Mouse (Mus musculus): Measurements from ENCODE around the gene Arel1. TPM values are rescaled to one million over a fixed set of nuclear protein-coding genes. Genes with fewer than 3 reads are reported as not detected.
A peak's percentile ranks its signal among the peaks of the same experiment; 100 is the strongest.

Gene Arel1
- polyA plus RNA-seq, 1 experiment from 2014 or later = 28.7 TPM

DNA sequence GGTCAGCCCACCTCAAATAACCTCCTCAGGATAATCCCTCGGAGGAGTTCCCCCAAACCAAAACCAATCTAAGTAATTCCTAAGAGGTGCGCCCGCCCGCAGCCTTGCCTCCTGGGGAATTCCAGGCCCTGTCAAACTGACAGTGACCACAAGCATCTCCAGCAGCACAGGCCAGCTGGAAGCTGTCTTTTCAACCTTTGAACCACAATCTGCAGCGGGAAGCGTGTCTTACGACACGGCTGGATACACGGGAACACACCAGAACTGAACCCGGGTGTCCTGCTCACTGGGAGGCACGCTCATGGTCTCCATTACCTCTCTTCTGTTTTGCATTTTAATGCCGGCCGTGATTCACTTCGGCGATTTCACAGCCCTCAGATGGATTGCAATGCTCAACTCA is 80.4 kb downstream of the Arel1 start:
- no peak overlapping the region for H3K27ac ChIP-seq
- H3K4me2 ChIP-seq (replicated peaks) = no peak overlapping the region
- H3K4me1 ChIP-seq = no peaks in the 10 kb centered on the region
- 77% methylated on average over 15 of the region's 15 CpGs for WGBS
- ATAC-seq (ENCODE audit: low FRiP score, low read depth) = no peak
- H3K9me3 ChIP-seq = no peaks in the 10 kb centered on the region
- H3K4me3 ChIP-seq = no peak overlapping the region
- H3K36me3 ChIP-seq = no peaks in the 10 kb centered on the region
- no peaks in the 10 kb centered on the region for H3K27me3 ChIP-seq (replicated peaks)
- no peak overlapping the region for H3K9ac ChIP-seq

DNA sequence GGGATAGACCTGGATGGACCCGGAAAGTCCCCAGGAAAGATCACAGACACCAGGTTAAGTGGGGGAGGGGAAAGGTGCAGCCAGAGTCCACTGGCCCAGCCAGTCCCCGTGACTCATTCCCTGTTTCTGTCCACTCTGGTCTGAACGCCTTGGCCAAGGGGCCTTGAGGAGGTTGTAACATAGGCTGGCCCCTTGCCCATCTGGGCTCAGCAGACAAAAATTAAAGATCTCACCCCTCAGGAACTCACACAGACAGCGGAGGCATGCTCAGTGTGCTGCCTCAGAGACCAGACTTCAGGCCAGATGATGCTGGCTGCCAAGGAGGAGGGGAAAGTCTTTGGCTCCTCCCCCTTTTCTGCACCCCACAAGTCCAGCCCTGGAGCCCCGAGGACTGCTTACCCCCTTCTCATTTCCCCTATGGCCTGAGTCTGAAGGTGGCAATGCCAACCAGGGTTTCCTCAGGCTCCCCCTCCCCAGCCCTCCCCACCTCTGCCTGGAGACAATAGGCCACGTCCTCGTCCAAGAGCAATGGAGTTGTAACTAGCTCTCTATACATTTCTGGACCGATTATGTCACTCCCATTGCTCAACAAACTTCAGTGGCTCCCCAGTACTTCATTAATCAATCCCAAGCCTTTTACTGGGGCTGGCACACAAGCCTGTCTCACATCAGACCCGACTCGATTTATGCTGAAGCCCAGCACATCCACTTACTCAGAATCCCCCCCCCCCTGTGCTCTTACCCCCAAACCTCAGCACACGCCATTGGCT is 85.4 kb downstream of the Arel1 start:
- no peak overlapping the region for H3K9ac ChIP-seq
- H3K27me3 ChIP-seq (replicated peaks) = no peaks in the 10 kb centered on the region
- ATAC-seq (ENCODE audit: low FRiP score, low read depth) = no peak
- no peak overlapping the region for H3K27ac ChIP-seq
- H3K36me3 ChIP-seq = no peaks in the 10 kb centered on the region
- H3K4me2 ChIP-seq (replicated peaks) = no peak overlapping the region
- WGBS = 72% methylated on average over 11 of the region's 11 CpGs
- H3K9me3 ChIP-seq = no peaks in the 10 kb centered on the region
- H3K4me3 ChIP-seq = no peak overlapping the region
- H3K4me1 ChIP-seq = no peaks in the 10 kb centered on the region

DNA sequence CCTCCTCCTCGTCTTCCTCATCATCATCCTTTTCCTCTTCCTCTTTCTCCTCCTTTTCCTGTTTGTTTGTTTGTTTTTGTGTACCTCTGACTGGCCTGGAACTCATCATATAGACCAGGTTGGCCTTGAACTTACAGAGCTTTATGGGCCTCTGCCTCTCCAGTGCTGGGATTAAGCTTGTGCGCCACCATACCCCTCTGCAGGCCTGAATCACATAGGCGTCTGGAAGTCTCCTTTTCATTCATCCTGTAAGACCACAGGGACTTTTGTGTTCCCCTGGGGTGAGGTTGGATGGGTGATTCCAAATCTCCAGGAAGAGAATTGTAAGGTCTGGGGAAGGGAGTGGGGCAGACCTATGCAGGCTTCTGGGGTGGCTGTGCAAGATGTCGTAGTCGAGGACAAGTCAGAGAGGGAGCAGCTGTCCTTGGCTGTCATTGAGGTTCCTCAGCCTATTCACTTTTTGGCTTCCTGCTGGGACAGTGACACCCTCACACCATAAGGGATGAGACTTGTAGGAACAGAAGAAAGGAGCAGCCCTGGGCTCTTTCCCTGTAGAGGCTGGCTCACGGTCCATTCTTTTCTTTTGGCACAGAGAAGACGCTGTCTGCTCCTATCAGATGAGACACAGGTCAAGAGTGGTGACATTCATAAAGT is 86.2 kb downstream of the Arel1 start:
- Histone ChIP-seq H3K27ac (no peak overlapping the region), H3K9ac (no peak overlapping the region), H3K9me3 (no peaks in the 10 kb centered on the region), H3K4me1 (no peaks in the 10 kb centered on the region), H3K4me3 (no peak overlapping the region), H3K27me3 (replicated peaks) (no peaks in the 10 kb centered on the region), H3K36me3 (no peaks in the 10 kb centered on the region), H3K4me2 (replicated peaks) (no peak overlapping the region)
- WGBS = 87% methylated on average over 7 of the region's 7 CpGs
- no peak for ATAC-seq (ENCODE audit: low FRiP score, low read depth)

DNA sequence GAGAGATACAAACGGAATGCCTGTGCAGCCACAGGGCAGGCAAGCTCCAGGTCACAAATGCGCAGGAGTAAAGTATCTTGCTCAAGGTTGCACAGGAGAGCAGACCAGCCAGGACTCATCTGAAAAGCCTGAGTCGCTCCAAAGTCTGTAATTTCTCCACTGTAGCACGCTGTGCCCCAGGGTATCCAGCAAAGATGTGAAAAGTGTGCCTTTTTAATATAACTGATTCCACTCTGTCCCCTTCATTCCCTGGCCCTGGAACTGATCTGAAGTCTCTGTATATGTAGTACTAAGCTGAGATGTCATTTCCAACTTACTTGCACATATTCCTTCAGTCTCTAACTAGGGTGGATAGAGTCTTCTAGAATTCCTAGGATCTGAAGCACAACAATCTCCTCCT is 87.9 kb downstream of the Arel1 start:
- Histone ChIP-seq H3K4me3 (no peak overlapping the region), H3K9me3 (no peaks in the 10 kb centered on the region)
- WGBS = 79% methylated on average over 4 of the region's 4 CpGs

DNA sequence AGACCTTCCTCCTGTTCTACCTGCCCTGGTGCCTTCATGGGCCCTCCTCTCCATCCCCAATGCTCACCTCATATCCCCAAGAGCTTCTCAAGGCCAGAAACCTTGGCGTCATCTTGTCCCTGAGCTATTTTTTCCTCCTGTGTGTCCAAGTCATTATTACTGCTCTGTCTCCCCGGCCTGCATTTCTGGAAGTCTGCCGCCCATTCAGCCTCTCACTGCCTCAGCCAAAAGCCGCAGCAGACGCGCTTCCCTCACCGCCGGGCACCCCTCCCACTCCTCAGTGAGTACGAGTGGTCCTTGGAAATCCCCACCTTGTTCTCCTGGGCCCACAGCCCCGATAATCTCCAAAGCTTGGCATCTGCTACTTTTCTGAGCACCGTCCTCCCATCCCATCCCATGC is 90.6 kb downstream of the Arel1 start:
- no peak overlapping the region for H3K4me3 ChIP-seq
- no peak for ATAC-seq (ENCODE audit: low FRiP score, low read depth)
- H3K9ac ChIP-seq = no peak overlapping the region
- WGBS = 62% methylated on average over 11 of the region's 11 CpGs
- no peaks in the 10 kb centered on the region for H3K9me3 ChIP-seq
- H3K4me1 ChIP-seq = peaks cover 12% of the 10 kb centered on the region; the same call in 1 of the 2 replicates
- peaks cover 30% of the 10 kb centered on the region for H3K27me3 ChIP-seq (replicated peaks)
- H3K36me3 ChIP-seq = no peaks in the 10 kb centered on the region
- H3K27ac ChIP-seq = no peak overlapping the region
- H3K4me2 ChIP-seq (replicated peaks) = no peak overlapping the region

More for the DNA sequence above, 87.9 kb downstream of the Arel1 start:
- Histone ChIP-seq H3K4me1 (no peaks in the 10 kb centered on the region), H3K9ac (no peak overlapping the region), H3K27ac (no peak overlapping the region), H3K36me3 (no peaks in the 10 kb centered on the region), H3K27me3 (replicated peaks) (peaks cover 3% of the 10 kb centered on the region; the same call in 1 of the 2 replicates), H3K4me2 (replicated peaks) (no peak overlapping the region)
- ATAC-seq (ENCODE audit: low FRiP score, low read depth) = no peak

DNA sequence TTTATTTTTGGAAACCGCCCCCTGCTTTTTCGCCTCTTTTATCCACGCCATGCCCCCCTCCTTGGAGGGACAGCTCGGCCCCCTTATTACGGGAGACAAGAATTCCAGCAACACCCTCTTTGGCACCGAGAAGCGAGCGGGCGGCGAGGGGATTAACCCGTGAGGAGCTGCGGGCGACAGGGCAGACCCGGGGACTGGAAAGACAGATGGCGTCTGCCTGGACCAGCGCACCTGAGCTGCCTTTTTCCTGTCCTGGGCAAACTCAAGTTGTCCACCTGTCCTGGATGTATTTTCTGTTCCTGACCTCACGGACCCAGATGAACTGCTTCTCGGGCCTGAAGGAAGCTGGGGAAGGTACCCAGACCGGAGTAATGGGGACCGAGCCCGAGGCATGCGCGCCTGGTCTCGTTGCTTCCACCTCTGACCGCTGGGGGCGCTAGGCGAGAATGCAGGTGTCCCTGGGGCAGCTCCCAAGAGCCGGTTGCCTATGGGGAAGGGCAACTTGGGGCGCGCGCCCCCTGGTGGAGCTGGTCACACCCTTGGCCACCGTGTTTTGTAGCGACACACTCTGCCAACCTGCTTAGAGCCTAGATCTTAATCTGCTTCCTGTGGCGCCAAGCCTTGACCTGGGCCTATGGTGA is 94.1 kb downstream of the Arel1 start, which contains the start of gene Ltbp2:
Gene Ltbp2 (minus strand): TSS at position 52 of the 641 bp plus-strand sequence.
- Histone ChIP-seq H3K4me2 (replicated peaks) (peak within 1 kb of the TSS; percentile 44), H3K4me1 (peaks cover 12% of the 10 kb centered on the region; the same call in 1 of the 2 replicates), H3K36me3 (no peaks in the 10 kb centered on the region), H3K9me3 (no peaks in the 10 kb centered on the region), H3K4me3 (peak within 1 kb of the TSS; percentile 24), H3K27ac (no peak within 1 kb of the TSS), H3K27me3 (replicated peaks) (peaks cover 46% of the 10 kb centered on the region), H3K9ac (no peak within 1 kb of the TSS)
- ATAC-seq (ENCODE audit: low FRiP score, low read depth) = no peak
- 3% methylated on average over 34 of the region's 34 CpGs for WGBS

DNA sequence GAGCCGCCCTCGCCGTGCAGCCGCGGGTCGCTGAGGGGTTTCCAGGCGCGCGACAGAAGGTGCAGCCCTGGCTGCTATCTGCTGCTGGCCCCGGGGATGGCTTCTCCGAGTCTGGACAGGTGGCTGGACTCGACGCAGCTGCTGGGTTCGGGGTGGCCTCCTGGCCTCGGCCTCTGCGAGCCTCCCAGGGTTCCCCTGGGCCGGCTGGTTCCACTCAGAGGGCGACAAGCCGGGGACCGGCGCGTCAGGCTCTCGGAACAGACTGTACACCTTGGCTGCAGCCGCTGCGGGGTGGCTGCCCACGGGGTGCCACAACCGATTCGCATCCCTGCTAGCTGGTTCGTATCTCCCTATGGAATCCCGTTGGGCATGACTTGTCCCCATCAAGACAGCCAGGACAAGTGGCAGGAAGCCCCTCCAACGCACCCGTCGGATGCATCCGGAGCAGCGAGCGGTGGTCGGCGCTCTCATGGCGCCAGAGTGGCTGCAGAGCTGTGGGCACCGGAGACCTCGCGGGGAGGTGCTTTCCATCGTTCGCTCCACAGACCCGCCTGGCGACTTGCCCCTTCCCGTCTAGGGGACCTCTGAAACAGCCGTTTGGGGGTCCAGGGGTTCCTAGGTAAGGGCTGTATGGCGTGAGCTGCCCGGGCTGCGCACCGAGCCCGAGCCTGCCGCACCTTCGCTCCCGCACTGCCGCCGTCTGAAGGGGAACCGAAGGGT is 94.8 kb downstream of the Arel1 start:
- H3K27me3 ChIP-seq (replicated peaks) = peaks cover 46% of the 10 kb centered on the region
- WGBS = 2% methylated on average over 59 of the region's 59 CpGs
- H3K4me3 ChIP-seq = peak overlapping the region; percentile 24
- no peak overlapping the region for H3K9ac ChIP-seq
- ATAC-seq (ENCODE audit: low FRiP score, low read depth) = no peak
- H3K4me2 ChIP-seq (replicated peaks) = peak overlapping the region; percentile 44
- H3K27ac ChIP-seq = no peak overlapping the region
- peaks cover 12% of the 10 kb centered on the region; the same call in 1 of the 2 replicates for H3K4me1 ChIP-seq
- no peaks in the 10 kb centered on the region for H3K36me3 ChIP-seq
- no peaks in the 10 kb centered on the region for H3K9me3 ChIP-seq

DNA sequence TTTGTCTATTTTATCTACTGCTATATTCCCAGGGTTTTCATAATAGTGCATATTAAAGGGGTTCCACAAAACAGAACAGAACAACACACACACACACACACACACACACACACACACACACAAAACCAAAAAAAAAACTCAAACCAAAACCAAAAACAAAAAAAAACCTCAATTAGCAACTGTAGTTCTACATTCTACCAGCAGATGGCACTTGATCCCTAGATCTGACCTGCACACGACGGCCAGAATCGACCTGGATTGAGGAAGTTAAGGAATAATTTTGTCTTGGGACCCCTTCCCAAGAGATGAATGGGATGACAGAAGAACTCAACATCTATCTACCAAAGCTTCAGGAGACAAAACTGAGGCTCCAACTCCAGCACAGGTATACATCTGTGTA is 97.3 kb downstream of the Arel1 start:
- no peak for ATAC-seq (ENCODE audit: low FRiP score, low read depth)
- H3K4me1 ChIP-seq = peaks cover 12% of the 10 kb centered on the region; the same call in 1 of the 2 replicates
- 2% methylated on average over 3 of the region's 3 CpGs for WGBS
- no peak overlapping the region for H3K4me3 ChIP-seq
- H3K36me3 ChIP-seq = no peaks in the 10 kb centered on the region
- peaks cover 46% of the 10 kb centered on the region for H3K27me3 ChIP-seq (replicated peaks)
- H3K9ac ChIP-seq = no peak overlapping the region
- no peaks in the 10 kb centered on the region for H3K9me3 ChIP-seq
- no peak overlapping the region for H3K27ac ChIP-seq
- no peak overlapping the region for H3K4me2 ChIP-seq (replicated peaks)

DNA sequence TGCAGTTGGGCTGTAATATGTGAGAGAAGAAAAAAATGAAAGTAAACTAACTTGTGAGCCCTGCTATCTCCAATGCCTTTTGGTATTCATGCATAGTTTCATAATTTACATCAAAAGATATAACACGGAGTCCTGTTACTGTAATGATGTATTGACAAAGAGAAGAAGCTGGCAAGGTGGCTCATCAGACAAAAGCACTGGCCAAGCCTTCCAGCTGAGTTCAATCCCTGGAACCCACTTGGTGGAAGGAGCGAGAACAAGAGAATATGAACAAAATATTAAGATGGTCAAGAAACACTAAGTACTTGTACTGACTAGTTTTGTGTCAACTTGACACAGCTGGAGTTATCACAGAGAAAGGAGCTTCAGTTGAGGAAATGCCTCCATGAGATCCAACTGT is 98.4 kb downstream of the Arel1 start:
- Histone ChIP-seq H3K27ac (no peak overlapping the region), H3K27me3 (replicated peaks) (peaks cover 38% of the 10 kb centered on the region), H3K9ac (no peak overlapping the region), H3K4me3 (no peak overlapping the region), H3K36me3 (no peaks in the 10 kb centered on the region), H3K9me3 (no peaks in the 10 kb centered on the region), H3K4me1 (peaks cover 12% of the 10 kb centered on the region; the same call in 1 of the 2 replicates), H3K4me2 (replicated peaks) (no peak overlapping the region)
- no peak for ATAC-seq (ENCODE audit: low FRiP score, low read depth)
- 72% methylated on average over 2 of the region's 2 CpGs for WGBS

Other genes with a start within 250 kb of the Arel1 start
- 81.5 and 87.1 TPM in 2 replicates for gene Npc2, start 197.7 kb downstream of the Arel1 start, polyA plus RNA-seq (2016; fragmentation: Nextera tagmentation; extraction: Ambion mirVana)
- 156 and 158 TPM in 2 replicates for gene Isca2, start 197.6 kb downstream of the Arel1 start, polyA plus RNA-seq (2016; fragmentation: Nextera tagmentation; extraction: Ambion mirVana)
- gene Ltbp2, start 94.4 kb downstream of the Arel1 start, polyA plus RNA-seq (2016; fragmentation: Nextera tagmentation; extraction: Ambion mirVana) = 0.26 and 0.33 TPM in 2 replicates
- gene Fcf1, start within 50 bp of the Arel1 start, polyA plus RNA-seq (2016; fragmentation: Nextera tagmentation; extraction: Ambion mirVana) = 129 and 134 TPM in 2 replicates
- 36.8 and 40.1 TPM in 2 replicates for gene Ylpm1, start 25.4 kb upstream of the Arel1 start, polyA plus RNA-seq (2016; fragmentation: Nextera tagmentation; extraction: Ambion mirVana)
- 4.2 and 5.6 TPM in 2 replicates for gene Prox2, start 139.9 kb upstream of the Arel1 start, polyA plus RNA-seq (2016; fragmentation: Nextera tagmentation; extraction: Ambion mirVana)
- gene Dlst, start 139.9 kb upstream of the Arel1 start, polyA plus RNA-seq (2016; fragmentation: Nextera tagmentation; extraction: Ambion mirVana) = 114 and 116 TPM in 2 replicates
- 13.3 and 14.6 TPM in 2 replicates for gene Rps6kl1, start 180.4 kb upstream of the Arel1 start, polyA plus RNA-seq (2016; fragmentation: Nextera tagmentation; extraction: Ambion mirVana)
- 9.7 and 10.9 TPM in 2 replicates for gene Pgf, start 206.9 kb upstream of the Arel1 start, polyA plus RNA-seq (2016; fragmentation: Nextera tagmentation; extraction: Ambion mirVana)
- 92.5 and 107 TPM in 2 replicates for gene Eif2b2, start 248.6 kb upstream of the Arel1 start, polyA plus RNA-seq (2016; fragmentation: Nextera tagmentation; extraction: Ambion mirVana)

Measured in neural tube, embryonic 12.5 days (tissue).